Mouse (Mus musculus) CD4-positive, CD25-positive, alpha-beta regulatory T cell, adult 2 months (primary cell): ENCODE measurements at regions not wholly inside any gene's neighbourhood (a gene's known extent, or its start where the extent isn't known, plus 50 kb on each side); places are given as distances from the start of the nearest gene placed in this dataset.
"Not testable (repeated sequence)": the region's sequence is repeated elsewhere in the genome, so short reads cannot be mapped to it uniquely, and the experiment has no call there.

ENCODE experiments used
- DNase-seq: peaks from one replicate; pipeline ENCODE4 v3.0.0-alpha.2; 2012; ENCODE audit warnings: low read depth, low spot score

GRCm38 (mm10) chr12:18130053-18130452 lies 384.3 kb upstream of the 5730507C01Rik start:
- DNase-seq, result not testable (repeated sequence)

DNA sequence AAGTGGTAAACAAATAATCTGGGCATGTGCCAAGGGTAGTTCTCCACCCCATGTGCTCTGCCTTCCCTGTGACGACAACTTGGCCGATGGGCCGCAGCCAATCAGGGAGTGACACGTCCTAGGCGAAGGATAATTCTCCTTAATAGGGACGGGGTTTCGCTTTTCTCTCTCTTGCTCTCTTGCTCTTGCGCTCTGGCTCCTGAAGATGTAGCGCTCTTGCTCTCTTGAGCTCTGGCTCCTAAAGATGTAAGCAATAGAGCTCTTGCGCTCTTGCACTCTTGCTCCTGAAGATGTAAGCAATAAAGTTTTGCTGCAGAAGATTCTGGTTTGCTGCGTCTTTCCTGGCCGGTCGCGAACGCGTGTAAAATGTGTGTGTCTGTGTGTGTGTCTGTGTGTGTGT lies 381.1 kb upstream of the 5730507C01Rik start:
- not testable (repeated sequence) for DNase-seq

GRCm38 (mm10) chr12:18135286-18135965 lies 378.9 kb upstream of the 5730507C01Rik start:
- peak; percentile 0 for DNase-seq

DNA sequence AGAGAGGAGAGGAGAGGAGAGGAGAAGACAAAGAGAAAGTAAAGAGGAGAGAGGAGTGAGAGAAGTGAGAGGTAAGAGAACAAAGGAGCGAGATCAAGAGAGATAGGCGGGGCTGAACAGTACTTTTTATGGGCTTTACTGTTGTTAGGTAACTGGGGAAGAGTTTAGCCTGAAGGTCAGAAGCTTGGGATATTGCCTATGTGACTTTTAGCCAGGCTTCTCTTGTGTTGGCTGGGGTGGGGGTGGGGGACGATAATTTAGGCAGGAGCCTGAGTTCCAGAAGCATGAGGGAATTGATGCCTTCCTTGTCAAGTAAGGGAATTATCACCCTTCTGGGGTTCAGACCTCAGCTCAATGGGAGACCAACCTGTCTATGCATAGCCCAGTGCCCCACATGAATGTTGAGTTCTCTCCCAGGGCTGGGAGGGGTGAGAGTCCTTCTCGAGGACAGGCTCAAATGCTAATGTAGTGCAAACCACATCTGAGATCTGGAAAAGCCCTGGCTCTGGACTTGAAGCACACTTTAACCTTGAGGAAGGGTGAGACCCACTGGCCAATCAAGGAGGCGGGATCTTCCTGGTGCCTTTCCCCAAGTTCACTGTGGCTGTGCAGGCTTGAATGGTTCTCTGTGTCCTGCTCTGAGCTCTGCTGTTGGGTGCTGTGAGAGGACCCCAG lies 373.8 kb upstream of the 5730507C01Rik start:
- not testable (repeated sequence) for DNase-seq
